Mouse (Mus musculus) monocyte, adult 59 days (primary cell): ENCODE measurements around the gene Wdhd1. TPM values are rescaled to one million over a fixed set of nuclear protein-coding genes. Genes with fewer than 3 reads are reported as not detected.

Experiments
- total RNA-seq, 2 experiments: library from RNA; stranded (reverse); gene quantifications; one replicate each; pipeline ENCODE4 v1.2.4; 2023

Gene Wdhd1
- 10 to 100 TPM in 1 of 2 experiments, 1 to 10 TPM in 1; 6.9 to 10.5 TPM for total RNA-seq

DNA sequence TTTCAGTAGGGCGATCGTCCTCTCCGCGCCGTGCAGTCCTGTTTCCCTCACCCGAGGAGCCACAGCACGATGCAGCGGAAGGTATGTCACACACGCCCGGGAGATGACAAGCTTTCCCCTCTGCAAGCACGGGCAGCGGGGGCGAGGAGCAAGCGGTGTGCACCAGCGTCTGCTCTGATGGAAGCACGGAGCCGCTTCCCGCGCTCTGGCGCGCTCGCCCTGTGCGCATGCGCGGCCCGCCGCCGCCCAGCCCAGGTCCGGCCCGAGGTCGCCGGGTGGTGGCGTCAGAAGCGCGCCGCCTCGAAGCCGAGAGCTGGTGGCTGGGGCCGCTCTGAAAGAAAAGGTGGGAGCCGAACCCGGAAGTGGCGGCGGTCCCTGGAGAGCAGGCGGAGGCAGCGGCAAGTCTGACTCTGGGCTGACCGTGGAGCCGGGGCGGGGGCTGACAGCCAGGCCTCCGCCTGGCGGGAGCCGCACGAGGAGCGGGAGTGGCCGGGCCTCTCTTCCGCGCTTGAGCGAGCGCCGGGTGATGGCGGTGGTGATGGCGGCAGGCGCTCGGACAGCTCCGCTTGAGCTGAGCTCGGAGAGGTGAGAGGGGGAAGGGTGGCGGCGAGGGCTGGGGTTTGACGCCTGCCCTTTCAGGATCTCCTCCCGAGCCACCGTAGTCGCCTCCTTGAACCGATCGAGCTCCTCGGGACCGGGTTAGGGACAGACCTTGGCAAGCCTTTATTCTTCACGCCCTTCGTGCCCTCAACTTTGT is at the start of gene Wdhd1, which contains the start of gene Socs4:
TSS of gene Wdhd1 (minus strand) at position 221 of the 757 bp plus-strand sequence.
TSS of gene Socs4 (plus strand) at position 295 of the 757 bp plus-strand sequence.

DNA sequence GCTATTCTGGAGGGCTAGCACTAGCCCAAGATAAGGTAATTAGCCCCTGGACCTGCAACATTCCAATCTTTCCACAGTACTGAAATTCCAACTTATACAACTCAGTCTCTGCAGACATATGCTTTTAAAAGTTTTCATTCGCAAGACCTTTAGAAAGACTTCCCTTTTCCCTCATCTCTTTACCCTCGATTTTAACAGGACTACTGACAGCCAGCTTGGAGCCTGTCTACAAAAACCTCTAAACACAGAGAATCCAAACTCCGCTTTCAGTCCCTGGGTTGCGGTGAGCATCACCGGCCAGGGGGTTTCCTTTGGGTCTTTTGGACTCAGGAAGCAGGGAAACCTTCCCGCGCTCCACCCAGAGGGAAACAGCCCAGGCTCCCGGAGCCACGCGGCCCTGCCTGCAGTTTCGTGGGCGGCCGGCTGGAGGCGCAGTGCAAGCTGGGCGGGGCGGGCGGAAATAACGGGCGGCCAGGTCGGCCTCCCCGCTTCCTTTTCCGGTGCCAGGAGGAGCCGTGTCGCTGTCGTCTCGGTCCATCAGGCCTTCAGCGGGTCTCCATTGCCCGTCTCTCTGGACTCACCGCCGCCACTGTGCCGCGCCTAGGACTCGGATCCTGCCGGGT is 21.2 kb upstream of the Wdhd1 start, which contains the start of gene Mapk1ip1l:
TSS of gene Mapk1ip1l (plus strand) at position 482 of the 623 bp plus-strand sequence.

Other genes starting within 250 kb of the Wdhd1 start
- gene Gch1, start 87.4 kb downstream of the Wdhd1 start, total RNA-seq = 10 to 100 TPM; 34.1 to 35.6 TPM
- gene Socs4, start 74 bp upstream of the Wdhd1 start, total RNA-seq = 10 to 100 TPM; 14.3 to 21.1 TPM
- gene Mapk1ip1l, start 21.4 kb upstream of the Wdhd1 start, total RNA-seq = 100 to 1,000 TPM; 106 to 121 TPM
- 100 to 1,000 TPM; 507 to 620 TPM for gene Lgals3, start 90.9 kb upstream of the Wdhd1 start, total RNA-seq
- 1 to 10 TPM; 2.6 to 3.5 TPM for gene Dlgap5, start 141.6 kb upstream of the Wdhd1 start, total RNA-seq
- 10 to 100 TPM; 20.0 to 31.8 TPM for gene Fbxo34, start 173.6 kb upstream of the Wdhd1 start, total RNA-seq